Mouse (Mus musculus) embryo, embryonic 11 days (tissue): ENCODE data around the gene Adcy2.

Experiments
- DNase-seq: peaks from one replicate; pipeline ENCODE4 v3.0.0-alpha.2; 2015

Gene Adcy2

GRCm38 (mm10) chr13:68607652-68608405 is 391.5 kb downstream of the Adcy2 start:
- DNase-seq, result peak; percentile 30

GRCm38 (mm10) chr13:68605689-68606126 is 393.6 kb downstream of the Adcy2 start:
- DNase-seq, result peak; percentile 62

DNA sequence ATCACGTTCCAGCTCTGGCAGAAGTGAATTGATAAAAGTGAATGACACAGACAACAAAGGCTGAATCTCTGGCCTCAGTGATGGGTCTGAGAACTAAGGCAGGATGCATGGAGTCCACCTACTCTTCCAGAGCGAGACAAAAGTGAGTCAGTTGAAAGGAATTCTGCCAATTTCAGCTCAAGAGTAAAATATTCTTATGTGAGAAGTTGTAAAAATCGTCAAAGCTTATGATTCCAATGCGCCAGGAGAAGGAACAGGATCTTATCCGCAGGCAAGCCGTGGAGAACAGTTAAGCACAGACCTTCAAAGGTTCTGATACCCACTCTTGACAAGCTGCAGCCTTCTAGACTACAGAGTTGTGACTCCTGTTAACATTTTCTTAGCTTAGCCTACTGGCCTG is 396.3 kb downstream of the Adcy2 start:
- DNase-seq, result no peak

- DNase-seq, result peak; percentile 65
Measured at GRCm38 (mm10) chr13:68601184-68601583, 398.2 kb downstream of the Adcy2 start.

DNA sequence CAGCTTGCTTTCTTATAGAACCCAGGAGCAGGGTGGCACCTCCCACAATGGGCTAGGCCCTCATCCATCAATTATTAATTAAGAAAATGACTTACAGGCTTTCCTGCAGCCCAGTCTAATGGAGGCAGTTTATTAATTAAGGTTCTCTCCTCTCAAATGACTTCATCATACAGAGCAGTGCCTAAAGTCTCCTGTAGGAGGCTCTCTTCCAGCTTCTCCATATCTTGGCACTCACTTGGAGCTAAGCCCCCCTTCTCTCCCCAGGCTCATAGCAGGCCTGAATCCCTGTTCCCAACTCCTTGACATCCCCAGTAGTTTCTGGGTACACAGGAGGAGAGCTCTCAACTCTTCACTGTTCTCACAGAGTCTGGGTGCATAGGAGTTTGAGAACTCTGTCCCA is 400.4 kb downstream of the Adcy2 start:
- DNase-seq, result no peak

DNA sequence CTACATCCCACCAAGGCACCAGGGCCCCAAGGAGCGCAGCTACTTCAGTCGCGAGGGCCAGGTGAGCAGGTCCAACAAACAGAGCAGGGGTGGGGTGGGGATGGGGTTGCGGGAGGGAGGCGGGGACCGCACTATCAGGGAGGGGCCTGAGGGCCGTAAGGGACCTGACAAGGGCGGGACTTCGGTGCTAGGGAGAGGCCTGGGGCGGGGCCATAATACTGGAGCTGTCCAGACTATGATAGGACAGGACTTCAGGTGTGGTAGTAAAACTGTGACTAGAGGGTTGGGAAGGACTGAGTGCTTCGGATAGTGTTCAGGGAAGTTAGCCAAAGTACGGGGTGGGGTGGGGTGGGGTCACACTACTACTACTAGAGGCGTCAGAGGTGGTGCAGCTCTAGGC is 401.7 kb downstream of the Adcy2 start:
- no peak for DNase-seq

DNA sequence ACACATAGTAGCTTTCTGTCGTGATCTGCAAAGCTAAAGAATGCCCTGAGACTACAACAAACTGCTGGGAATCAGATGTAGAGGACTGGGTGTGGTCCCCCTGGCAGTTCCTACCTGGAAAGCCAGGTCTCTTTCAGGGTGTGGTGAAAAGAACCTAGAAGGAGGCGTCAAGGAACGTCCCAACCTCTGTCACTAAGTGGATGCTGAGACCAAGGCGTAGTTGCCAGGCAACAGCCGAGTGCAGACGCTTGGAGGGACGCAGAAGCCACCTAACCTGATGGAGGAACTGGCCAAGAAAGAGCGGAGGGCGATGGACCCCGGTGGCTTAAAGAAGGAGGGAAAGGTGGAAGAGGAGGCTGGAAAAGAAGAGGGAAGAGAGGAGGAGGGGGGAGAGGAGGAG is 402.1 kb downstream of the Adcy2 start, which contains the start of gene 1700001L19Rik:
TSS of gene 1700001L19Rik (plus strand) at position 223 of the 400 bp plus-strand sequence.
- DNase-seq, result no peak

GRCm38 (mm10) chr13:68593797-68594196 is 405.5 kb downstream of the Adcy2 start:
- DNase-seq, result no peak

- DNase-seq, result no peak
Measured at GRCm38 (mm10) chr13:68588352-68588751, 411.0 kb downstream of the Adcy2 start.

GRCm38 (mm10) chr13:68585441-68585840 is 413.9 kb downstream of the Adcy2 start:
- no peak for DNase-seq

GRCm38 (mm10) chr13:68583961-68584360 is 415.4 kb downstream of the Adcy2 start:
- no peak for DNase-seq

- DNase-seq, result no peak
Measured at GRCm38 (mm10) chr13:68582517-68582780, 416.9 kb downstream of the Adcy2 start.

GRCm38 (mm10) chr13:68581747-68582516 is 417.4 kb downstream of the Adcy2 start, which contains the start of the genes Mtrr and Fastkd3:
Mtrr (minus strand) TSS chr13:68582149.
Fastkd3 (plus strand) TSS chr13:68582234.
- DNase-seq, result peak; percentile 98

- DNase-seq, result no peak
Measured at GRCm38 (mm10) chr13:68581086-68581740, 418.1 kb downstream of the Adcy2 start.

GRCm38 (mm10) chr13:68577945-68578344 is 421.4 kb downstream of the Adcy2 start:
- DNase-seq, result no peak

GRCm38 (mm10) chr13:68574398-68574797 is 424.9 kb downstream of the Adcy2 start:
- DNase-seq, result no peak

DNA sequence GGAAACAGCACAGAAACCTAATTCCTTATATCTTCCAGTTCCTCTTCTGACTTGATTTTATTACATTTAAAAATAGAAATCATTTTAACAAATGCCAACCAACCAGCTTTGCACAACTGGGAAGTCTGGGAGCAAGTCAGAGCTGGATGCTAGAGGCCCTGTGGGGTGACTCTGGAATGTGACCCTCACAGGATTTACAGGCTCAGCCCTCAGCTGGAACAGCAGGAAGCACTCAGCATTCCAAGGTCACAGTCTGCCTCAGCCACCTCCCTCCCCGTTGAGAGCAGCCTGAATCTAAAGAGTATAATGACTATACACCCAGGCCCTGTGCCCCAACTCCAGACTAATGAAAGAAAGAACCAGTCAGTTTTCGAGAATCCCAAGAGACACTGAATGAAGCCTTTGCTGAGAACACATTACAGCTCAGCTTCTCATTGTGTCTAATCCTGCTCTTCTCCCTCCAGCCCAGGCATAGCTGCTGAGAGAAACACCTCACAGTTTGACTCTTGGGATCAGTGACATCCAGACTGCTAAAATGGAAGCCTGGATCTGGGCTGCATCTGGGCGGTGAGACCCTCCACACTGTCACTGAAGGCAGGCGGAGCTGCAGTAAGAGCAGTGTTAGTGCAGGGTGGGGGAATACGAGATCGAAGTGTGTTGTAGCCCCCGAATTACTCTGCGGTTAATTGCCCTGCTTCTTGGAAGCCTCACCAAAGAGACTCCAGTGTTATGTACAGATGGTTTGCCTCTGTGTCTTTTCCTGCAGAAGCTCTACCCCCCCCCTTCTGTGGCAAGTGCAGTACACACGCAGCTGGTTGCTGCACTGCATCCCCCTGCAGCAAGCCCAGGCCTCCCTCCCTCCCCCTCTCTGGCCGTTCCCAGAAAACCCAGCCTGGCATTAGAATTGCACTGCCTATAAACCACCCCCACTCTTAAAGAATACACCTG is 426.1 kb downstream of the Adcy2 start:
- peak; percentile 54 for DNase-seq

- DNase-seq, result no peak
Measured at GRCm38 (mm10) chr13:68572247-68572646, 427.1 kb downstream of the Adcy2 start.
